Mouse (Mus musculus): ENCODE data around the gene Fam184a. TPM values are rescaled to one million over a fixed set of nuclear protein-coding genes. Genes with fewer than 3 reads are reported as not detected.

Fam184a gene
- total and polyA plus RNA-seq, 2 experiments from 2014 or later: 14.6 to 14.7 TPM

DNA sequence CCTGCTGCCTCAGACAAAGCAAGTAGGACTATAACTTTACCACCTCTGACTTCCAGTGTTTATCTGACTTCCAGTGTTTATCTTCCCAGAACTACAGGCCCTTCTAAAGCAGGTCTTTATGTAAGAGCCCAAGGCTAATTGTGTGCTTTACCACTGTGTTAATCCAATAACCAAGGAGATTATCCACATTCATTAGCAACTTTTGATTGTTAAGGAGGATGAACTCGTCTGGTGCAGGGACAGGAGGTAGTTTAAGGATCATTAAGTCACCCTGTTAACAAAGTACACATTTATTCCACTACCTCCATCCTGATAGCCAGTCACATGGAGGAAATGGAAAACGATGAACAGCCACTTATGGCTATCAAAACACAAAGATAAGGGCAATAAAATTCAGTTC lies 25.6 kb downstream of the Fam184a start:
- DNase-seq (ENCODE audit: low spot score): no peak
- Histone ChIP-seq H3K4me3 (ENCODE audit: low read depth, low read length) (no peak overlapping the region), H3K4me1 (ENCODE audit: insufficient read depth, low read length) (no peaks in the 10 kb centered on the region), H3K27me3 (ENCODE audit: insufficient read depth, low read length) (no peaks in the 10 kb centered on the region), H3K9me3 (ENCODE audit: low read length) (no peaks in the 10 kb centered on the region), H3K27ac (ENCODE audit: low read depth, low read length) (no peak overlapping the region), H3K4me2 (ENCODE audit: low read depth, low read length, poor library complexity, severe bottlenecking) (no peak overlapping the region), H3K36me3 (ENCODE audit: insufficient read depth, low read length) (no peaks in the 10 kb centered on the region), H3K9ac (replicated peaks; ENCODE audit: low read length, poor library complexity, severe bottlenecking) (no peak overlapping the region)
- TF ChIP-seq CTCF (IDR thresholded peaks at IDR 0.05): no peak
- 41% methylated on average over 2 of the region's 2 CpGs for WGBS
- no peak for ATAC-seq (ENCODE audit: low FRiP score)

DNA sequence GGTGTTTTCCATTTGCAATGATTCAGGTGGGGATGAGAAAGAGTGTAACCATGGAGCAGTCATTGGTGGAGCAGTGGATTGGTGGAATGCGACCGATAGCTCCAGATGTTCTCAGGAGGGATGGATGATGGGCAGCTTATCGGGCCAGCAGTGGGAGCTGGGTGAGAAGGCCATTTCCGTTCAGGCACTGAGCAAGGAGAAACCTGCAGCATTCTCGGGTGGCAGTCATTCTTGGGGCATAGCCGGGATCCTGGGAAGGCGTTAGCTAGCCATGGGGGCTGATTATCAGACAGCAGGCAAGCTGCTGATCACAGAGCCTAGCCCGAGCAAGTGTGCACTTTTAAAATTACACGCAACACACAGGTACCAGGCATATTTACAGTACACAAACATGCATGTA lies 46.4 kb downstream of the Fam184a start:
- Histone ChIP-seq H3K4me3 (ENCODE audit: low read depth, low read length) (no peak overlapping the region), H3K9ac (replicated peaks; ENCODE audit: low read length, poor library complexity, severe bottlenecking) (no peak overlapping the region), H3K27ac (ENCODE audit: low read depth, low read length) (no peak overlapping the region), H3K36me3 (ENCODE audit: insufficient read depth, low read length) (no peaks in the 10 kb centered on the region), H3K4me2 (ENCODE audit: low read depth, low read length, poor library complexity, severe bottlenecking) (no peak overlapping the region), H3K4me1 (ENCODE audit: insufficient read depth, low read length) (no peaks in the 10 kb centered on the region), H3K9me3 (ENCODE audit: low read length) (no peaks in the 10 kb centered on the region; the same call in 1 of the 2 replicates), H3K27me3 (ENCODE audit: insufficient read depth, low read length) (no peaks in the 10 kb centered on the region)
- ATAC-seq (ENCODE audit: low FRiP score) (no peak), DNase-seq (ENCODE audit: low spot score) (no peak)
- WGBS: 95% methylated on average over 9 of the region's 9 CpGs
- no peak for TF ChIP-seq CTCF (IDR thresholded peaks at IDR 0.05)

DNA sequence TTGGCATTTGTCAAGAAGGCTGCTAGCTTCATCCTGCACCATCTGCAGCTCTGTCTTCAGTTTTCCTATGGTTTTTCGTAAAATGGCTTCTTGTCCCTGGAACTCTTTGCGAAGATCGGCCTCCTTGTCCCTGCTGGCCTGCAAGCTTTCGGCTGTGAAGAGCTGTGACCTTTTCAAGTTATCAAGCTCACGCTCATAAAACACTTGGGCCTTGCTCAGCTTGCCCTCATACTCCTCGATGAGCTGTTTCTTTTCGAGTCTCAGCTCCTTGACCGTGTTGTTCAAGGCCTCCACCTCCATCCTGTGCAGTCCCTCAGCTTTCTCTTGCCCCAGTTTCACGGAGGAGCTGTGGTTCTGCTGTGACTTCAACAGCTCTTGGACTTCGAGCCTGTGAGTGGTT lies 52.4 kb downstream of the Fam184a start:
- no peak overlapping the region for H3K27ac ChIP-seq (ENCODE audit: low read depth, low read length)
- ATAC-seq (ENCODE audit: low FRiP score): no peak
- TF ChIP-seq CTCF (IDR thresholded peaks at IDR 0.05): no peak
- 94% methylated on average over 10 of the region's 10 CpGs for WGBS
- no peak for DNase-seq (ENCODE audit: low spot score)
- no peaks in the 10 kb centered on the region for H3K27me3 ChIP-seq (ENCODE audit: insufficient read depth, low read length)
- no peaks in the 10 kb centered on the region; the same call in 1 of the 2 replicates for H3K9me3 ChIP-seq (ENCODE audit: low read length)
- no peak overlapping the region for H3K4me3 ChIP-seq (ENCODE audit: low read depth, low read length)
- H3K9ac ChIP-seq (replicated peaks; ENCODE audit: low read length, poor library complexity, severe bottlenecking): no peak overlapping the region
- no peak overlapping the region for H3K4me2 ChIP-seq (ENCODE audit: low read depth, low read length, poor library complexity, severe bottlenecking)
- H3K4me1 ChIP-seq (ENCODE audit: insufficient read depth, low read length): no peaks in the 10 kb centered on the region
- H3K36me3 ChIP-seq (ENCODE audit: insufficient read depth, low read length): no peaks in the 10 kb centered on the region

- Histone ChIP-seq H3K9me3 (ENCODE audit: low read length) (0 out of 2 replicates have a peak, but pooled peaks cover 3% of the 10 kb centered on the region), H3K9ac (replicated peaks; ENCODE audit: low read length, poor library complexity, severe bottlenecking) (no peak overlapping the region), H3K27me3 (ENCODE audit: insufficient read depth, low read length) (no peaks in the 10 kb centered on the region), H3K4me3 (ENCODE audit: low read depth, low read length) (no peak overlapping the region), H3K27ac (ENCODE audit: low read depth, low read length) (no peak overlapping the region), H3K4me2 (ENCODE audit: low read depth, low read length, poor library complexity, severe bottlenecking) (no peak overlapping the region), H3K4me1 (ENCODE audit: insufficient read depth, low read length) (no peaks in the 10 kb centered on the region), H3K36me3 (ENCODE audit: insufficient read depth, low read length) (no peaks in the 10 kb centered on the region)
- no peak for ATAC-seq (ENCODE audit: low FRiP score)
- DNase-seq (ENCODE audit: low spot score): no peak
- WGBS: 83% methylated on average over 5 of the region's 5 CpGs
- no peak for TF ChIP-seq CTCF (IDR thresholded peaks at IDR 0.05)
Measured at GRCm38 (mm10) chr10:53694757-53695156, 56.2 kb downstream of the Fam184a start.

DNA sequence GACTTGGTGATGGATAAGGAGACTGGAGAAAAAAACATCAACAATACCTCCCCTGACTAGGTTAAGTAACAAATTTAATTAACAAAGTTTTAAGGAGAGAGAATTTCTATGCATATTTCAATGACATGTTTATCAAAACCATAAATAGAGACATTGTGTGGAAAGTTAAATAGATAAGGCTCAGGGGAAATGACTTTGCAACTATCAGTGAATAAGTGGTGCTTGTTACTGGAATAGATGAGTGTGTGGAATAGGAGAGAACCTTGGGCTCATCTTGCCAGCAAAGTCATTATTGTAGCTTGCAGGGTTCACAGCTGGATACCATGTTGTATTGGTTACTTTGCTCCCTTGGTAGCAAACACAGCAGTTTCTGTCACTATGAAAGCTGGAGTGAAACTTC lies 59.7 kb downstream of the Fam184a start:
- DNase-seq (ENCODE audit: low spot score): no peak
- no peak overlapping the region for H3K9ac ChIP-seq (replicated peaks; ENCODE audit: low read length, poor library complexity, severe bottlenecking)
- no peak for ATAC-seq (ENCODE audit: low FRiP score)
- no peaks in the 10 kb centered on the region for H3K36me3 ChIP-seq (ENCODE audit: insufficient read depth, low read length)
- H3K4me1 ChIP-seq (ENCODE audit: insufficient read depth, low read length): no peaks in the 10 kb centered on the region
- H3K4me3 ChIP-seq (ENCODE audit: low read depth, low read length): no peak overlapping the region
- no peak overlapping the region for H3K27ac ChIP-seq (ENCODE audit: low read depth, low read length)
- H3K27me3 ChIP-seq (ENCODE audit: insufficient read depth, low read length): no peaks in the 10 kb centered on the region
- H3K4me2 ChIP-seq (ENCODE audit: low read depth, low read length, poor library complexity, severe bottlenecking): no peak overlapping the region
- TF ChIP-seq CTCF (IDR thresholded peaks at IDR 0.05): no peak
- H3K9me3 ChIP-seq (ENCODE audit: low read length): 0 out of 2 replicates have a peak, but pooled peaks cover 3% of the 10 kb centered on the region

DNA sequence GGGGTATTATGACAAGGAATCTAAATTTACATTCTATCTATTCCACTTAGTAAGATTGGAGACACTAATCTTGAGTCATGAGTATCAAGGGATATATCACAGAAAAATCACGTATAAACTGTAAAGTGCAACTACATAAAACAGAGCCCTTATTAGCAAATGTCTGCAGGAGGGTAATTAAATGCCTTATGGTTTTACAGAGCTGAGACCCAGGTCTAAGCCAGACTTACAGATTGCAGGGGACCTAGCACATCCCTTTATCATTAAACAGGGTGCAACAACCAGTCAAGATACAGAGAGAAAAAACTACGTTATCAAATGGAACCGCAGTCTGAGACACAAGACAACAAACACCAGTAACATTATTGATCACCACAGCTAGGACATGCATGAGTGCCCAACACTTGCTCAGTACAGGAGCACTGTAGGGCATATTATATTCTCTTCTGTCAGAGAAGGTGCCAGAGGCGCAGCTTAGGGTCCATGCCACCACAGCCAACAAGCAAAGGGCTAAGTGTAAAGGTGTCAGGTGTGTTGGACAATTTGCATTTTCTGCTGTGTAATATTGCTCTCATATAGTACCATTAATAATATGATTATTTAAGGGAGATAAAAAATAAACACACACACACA lies 61.9 kb downstream of the Fam184a start:
- Histone ChIP-seq H3K9ac (replicated peaks; ENCODE audit: low read length, poor library complexity, severe bottlenecking) (no peak overlapping the region), H3K9me3 (ENCODE audit: low read length) (0 out of 2 replicates have a peak, but pooled peaks cover 3% of the 10 kb centered on the region), H3K4me1 (ENCODE audit: insufficient read depth, low read length) (no peaks in the 10 kb centered on the region), H3K4me3 (ENCODE audit: low read depth, low read length) (no peak overlapping the region), H3K27ac (ENCODE audit: low read depth, low read length) (no peak overlapping the region), H3K4me2 (ENCODE audit: low read depth, low read length, poor library complexity, severe bottlenecking) (no peak overlapping the region), H3K27me3 (ENCODE audit: insufficient read depth, low read length) (no peaks in the 10 kb centered on the region), H3K36me3 (ENCODE audit: insufficient read depth, low read length) (no peaks in the 10 kb centered on the region)
- DNase-seq (ENCODE audit: low spot score) (no peak), ATAC-seq (ENCODE audit: low FRiP score) (no peak)
- 91% methylated on average over 4 of the region's 4 CpGs for WGBS
- TF ChIP-seq CTCF (IDR thresholded peaks at IDR 0.05): no peak
